Mouse (Mus musculus): ENCODE results near the gene Akr1d1. TPM values are rescaled to one million over a fixed set of nuclear protein-coding genes. Genes with fewer than 3 reads are reported as not detected.

Gene Akr1d1
- polyA plus RNA-seq, 1 experiment: 0.75 TPM

- no peak overlapping the region for H3K27ac ChIP-seq (ENCODE audit: control insufficient read depth, insufficient read depth, low read depth, low read length, poor library complexity)
- H3K4me1 ChIP-seq (ENCODE audit: control insufficient read depth, insufficient read depth, low read length): no peaks in the 10 kb centered on the region
- TF ChIP-seq CTCF (IDR thresholded peaks at IDR 0.05; ENCODE audit: control insufficient read depth, insufficient read depth, low read length) (no peak), POLR2A (IDR thresholded peaks at IDR 0.05; ENCODE audit: borderline replicate concordance, control insufficient read depth, low read depth, low read length) (no peak)
- H3K4me3 ChIP-seq (replicated peaks; ENCODE audit: control insufficient read depth, low read depth, low read length): no peak overlapping the region
These were observed 68.1 kb downstream of the Akr1d1 start for GRCm38 (mm10) chr6:37598033-37598432.

- TF ChIP-seq CTCF (IDR thresholded peaks at IDR 0.05; ENCODE audit: control insufficient read depth, insufficient read depth, low read length): no peak
- no peak for TF ChIP-seq POLR2A (IDR thresholded peaks at IDR 0.05; ENCODE audit: borderline replicate concordance, control insufficient read depth, low read depth, low read length)
- no peak overlapping the region for H3K27ac ChIP-seq (ENCODE audit: control insufficient read depth, insufficient read depth, low read depth, low read length, poor library complexity)
- H3K4me3 ChIP-seq (replicated peaks; ENCODE audit: control insufficient read depth, low read depth, low read length): no peak overlapping the region
- 71% methylated on average over 7 of the region's 7 CpGs for WGBS
- H3K4me1 ChIP-seq (ENCODE audit: control insufficient read depth, insufficient read depth, low read length): no peaks in the 10 kb centered on the region
These were observed 71.1 kb downstream of the Akr1d1 start for GRCm38 (mm10) chr6:37600976-37601498.

- Histone ChIP-seq H3K4me3 (replicated peaks; ENCODE audit: control insufficient read depth, low read depth, low read length) (no peak overlapping the region), H3K27ac (ENCODE audit: control insufficient read depth, insufficient read depth, low read depth, low read length, poor library complexity) (no peak overlapping the region), H3K4me1 (ENCODE audit: control insufficient read depth, insufficient read depth, low read length) (no peaks in the 10 kb centered on the region)
- TF ChIP-seq CTCF (IDR thresholded peaks at IDR 0.05; ENCODE audit: control insufficient read depth, insufficient read depth, low read length) (no peak), POLR2A (IDR thresholded peaks at IDR 0.05; ENCODE audit: borderline replicate concordance, control insufficient read depth, low read depth, low read length) (no peak)
- 35% methylated on average over 9 of the region's 9 CpGs for WGBS
These were observed 73.1 kb downstream of the Akr1d1 start for GRCm38 (mm10) chr6:37602857-37603765.

- H3K27ac ChIP-seq (ENCODE audit: control insufficient read depth, insufficient read depth, low read depth, low read length, poor library complexity): no peak overlapping the region
- TF ChIP-seq POLR2A (IDR thresholded peaks at IDR 0.05; ENCODE audit: borderline replicate concordance, control insufficient read depth, low read depth, low read length) (no peak), CTCF (IDR thresholded peaks at IDR 0.05; ENCODE audit: control insufficient read depth, insufficient read depth, low read length) (no peak)
- WGBS: 74% methylated on average over 4 of the region's 4 CpGs
- no peak overlapping the region for H3K4me3 ChIP-seq (replicated peaks; ENCODE audit: control insufficient read depth, low read depth, low read length)
- no peaks in the 10 kb centered on the region for H3K4me1 ChIP-seq (ENCODE audit: control insufficient read depth, insufficient read depth, low read length)
These were observed 74.4 kb downstream of the Akr1d1 start for GRCm38 (mm10) chr6:37604178-37604883.

- no peak for TF ChIP-seq CTCF (IDR thresholded peaks at IDR 0.05; ENCODE audit: control insufficient read depth, insufficient read depth, low read length)
- no peak for TF ChIP-seq POLR2A (IDR thresholded peaks at IDR 0.05; ENCODE audit: borderline replicate concordance, control insufficient read depth, low read depth, low read length)
- Histone ChIP-seq H3K27ac (ENCODE audit: control insufficient read depth, insufficient read depth, low read depth, low read length, poor library complexity) (no peak overlapping the region), H3K4me1 (ENCODE audit: control insufficient read depth, insufficient read depth, low read length) (no peaks in the 10 kb centered on the region), H3K4me3 (replicated peaks; ENCODE audit: control insufficient read depth, low read depth, low read length) (no peak overlapping the region)
- 26% methylated on average over 5 of the region's 5 CpGs for WGBS
These were observed 74.9 kb downstream of the Akr1d1 start for GRCm38 (mm10) chr6:37604884-37605269.

GRCm38 (mm10) chr6:37607511-37608289, 77.7 kb downstream of the Akr1d1 start:
- 15% methylated on average over 3 of the region's 3 CpGs for WGBS
- no peak overlapping the region for H3K27ac ChIP-seq (ENCODE audit: control insufficient read depth, insufficient read depth, low read depth, low read length, poor library complexity)
- TF ChIP-seq CTCF (IDR thresholded peaks at IDR 0.05; ENCODE audit: control insufficient read depth, insufficient read depth, low read length): no peak
- no peak for TF ChIP-seq POLR2A (IDR thresholded peaks at IDR 0.05; ENCODE audit: borderline replicate concordance, control insufficient read depth, low read depth, low read length)
- H3K4me3 ChIP-seq (replicated peaks; ENCODE audit: control insufficient read depth, low read depth, low read length): no peak overlapping the region
- no peaks in the 10 kb centered on the region for H3K4me1 ChIP-seq (ENCODE audit: control insufficient read depth, insufficient read depth, low read length)

GRCm38 (mm10) chr6:37612603-37613284, 82.8 kb downstream of the Akr1d1 start:
- TF ChIP-seq CTCF (IDR thresholded peaks at IDR 0.05; ENCODE audit: control insufficient read depth, insufficient read depth, low read length) (no peak), POLR2A (IDR thresholded peaks at IDR 0.05; ENCODE audit: borderline replicate concordance, control insufficient read depth, low read depth, low read length) (no peak)
- Histone ChIP-seq H3K4me3 (replicated peaks; ENCODE audit: control insufficient read depth, low read depth, low read length) (no peak overlapping the region), H3K4me1 (ENCODE audit: control insufficient read depth, insufficient read depth, low read length) (peaks cover 2% of the 10 kb centered on the region; the same call in 1 of the 2 replicates), H3K27ac (ENCODE audit: control insufficient read depth, insufficient read depth, low read depth, low read length, poor library complexity) (no peak overlapping the region)
- WGBS: 84% methylated on average over 6 of the region's 6 CpGs

Measured in bone marrow, adult 2 months (tissue).